Mouse (Mus musculus) T-cell, adult 2 months (primary cell): ENCODE data around the gene Ssbp4.

Experiments
- DNase-seq: peaks from one replicate; pipeline ENCODE4 v3.0.0; 2022; ENCODE audit warnings: low spot score

The Ssbp4 gene

DNA sequence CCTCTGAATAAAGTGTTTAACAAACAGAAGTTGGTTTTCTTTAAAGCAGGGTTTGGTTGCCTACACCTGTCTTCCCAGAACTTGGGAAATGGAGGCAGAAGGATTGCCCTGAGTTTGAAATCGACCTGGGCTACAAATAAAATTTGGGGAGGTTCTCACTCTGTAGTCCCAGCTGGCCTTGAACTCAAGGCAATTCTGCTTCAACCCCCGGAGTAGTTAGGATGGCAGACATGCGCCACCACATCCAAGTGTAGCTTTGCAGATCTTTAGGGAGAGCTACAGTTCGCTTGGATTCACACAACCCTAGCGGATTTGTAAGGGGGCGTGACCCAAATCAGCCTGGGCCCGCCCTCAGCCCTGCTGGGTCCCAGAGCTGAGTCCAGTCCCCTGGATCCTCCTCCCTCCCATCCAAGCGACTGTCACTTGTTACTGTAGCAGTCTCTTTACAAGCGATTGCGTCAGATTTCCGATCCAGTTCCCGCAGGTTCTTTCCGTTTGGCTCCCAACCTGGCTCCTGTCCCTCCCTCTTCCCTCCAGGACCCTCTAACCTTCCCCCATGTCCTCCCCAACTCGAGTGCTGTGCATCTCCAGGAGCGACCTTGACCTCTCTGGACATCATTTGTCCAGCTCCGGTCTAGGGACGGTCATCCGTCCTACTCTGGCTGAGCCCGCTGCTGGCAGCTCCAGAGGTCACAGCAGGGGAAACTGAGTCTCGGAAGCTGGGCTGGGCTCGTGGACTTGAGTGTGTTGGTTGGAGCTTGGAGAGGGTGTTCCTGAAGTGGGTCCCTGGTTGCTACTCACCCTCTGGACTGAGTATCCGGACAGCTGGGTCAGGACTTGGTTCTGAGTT is 22.1 kb upstream of the Ssbp4 start:
- no peak for DNase-seq

GRCm38 (mm10) chr8:70629574-70630531 is 21.2 kb upstream of the Ssbp4 start:
- DNase-seq = peak; percentile 93

DNA sequence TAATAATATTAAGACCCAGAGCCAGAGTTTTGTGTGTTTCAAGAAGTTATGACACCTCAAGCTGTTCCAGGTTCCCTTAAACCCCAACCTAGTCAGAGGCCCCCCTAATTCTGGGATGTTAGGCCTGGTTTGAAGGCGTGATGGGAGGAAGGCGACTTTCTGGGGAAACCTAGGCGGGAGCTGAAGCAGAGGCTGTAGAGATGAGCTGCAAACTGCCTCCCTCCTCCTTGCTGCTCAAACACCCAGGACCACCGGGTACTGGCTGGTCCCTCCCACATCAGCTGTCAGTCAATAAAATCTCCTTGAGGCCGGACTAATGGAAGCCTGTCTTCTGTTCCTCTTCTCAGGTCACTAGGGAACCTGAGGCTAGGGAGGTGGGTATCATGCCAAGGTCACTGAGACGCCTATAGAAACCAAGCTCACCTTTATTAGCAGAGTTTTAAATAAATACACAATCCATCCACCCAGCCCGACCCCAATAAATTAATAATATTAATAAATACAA is 20.4 kb upstream of the Ssbp4 start:
- no peak for DNase-seq

- no peak for DNase-seq
Observed at GRCm38 (mm10) chr8:70627041-70627440, 18.4 kb upstream of the Ssbp4 start.

DNA sequence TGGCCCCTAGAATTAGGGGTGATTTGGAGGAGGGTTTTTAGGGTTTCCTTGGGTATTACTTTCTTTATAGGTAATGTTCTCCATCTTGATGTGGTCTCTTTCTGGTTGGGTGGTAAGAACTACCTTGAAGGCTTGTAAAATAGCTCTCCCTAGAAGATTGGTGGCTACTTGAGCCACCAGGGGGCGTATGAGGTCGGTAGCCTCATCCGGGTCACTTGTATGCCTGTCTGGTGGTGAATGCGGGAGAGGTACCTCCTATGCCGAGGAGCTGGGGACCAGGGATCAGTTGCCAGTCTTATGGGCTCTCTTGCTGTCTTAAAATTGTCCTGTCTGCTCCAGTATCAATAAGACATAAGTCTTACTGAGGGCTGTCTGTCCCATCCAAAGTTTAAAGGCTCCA is 16.4 kb upstream of the Ssbp4 start:
- DNase-seq = peak; percentile 56

DNA sequence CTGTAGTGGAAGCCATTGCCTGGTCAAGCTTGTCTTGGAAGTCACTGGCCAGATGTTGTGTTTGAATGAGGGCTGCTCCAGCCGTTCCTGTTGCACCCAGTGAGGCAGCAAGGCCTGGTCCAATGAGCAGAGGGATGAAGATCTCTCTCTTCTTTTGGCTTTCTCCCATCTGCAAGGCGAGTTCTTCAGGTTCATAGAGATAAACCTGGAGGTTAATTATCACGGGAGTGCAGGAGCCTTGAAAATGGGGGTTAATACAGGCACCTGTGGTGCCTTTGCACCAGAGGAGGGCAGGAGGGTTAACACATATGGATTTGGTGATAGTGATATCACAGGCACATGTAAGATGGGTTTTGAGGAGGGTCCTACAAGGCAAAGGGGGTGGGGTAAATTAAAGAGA is 13.5 kb upstream of the Ssbp4 start:
- DNase-seq = no peak

DNA sequence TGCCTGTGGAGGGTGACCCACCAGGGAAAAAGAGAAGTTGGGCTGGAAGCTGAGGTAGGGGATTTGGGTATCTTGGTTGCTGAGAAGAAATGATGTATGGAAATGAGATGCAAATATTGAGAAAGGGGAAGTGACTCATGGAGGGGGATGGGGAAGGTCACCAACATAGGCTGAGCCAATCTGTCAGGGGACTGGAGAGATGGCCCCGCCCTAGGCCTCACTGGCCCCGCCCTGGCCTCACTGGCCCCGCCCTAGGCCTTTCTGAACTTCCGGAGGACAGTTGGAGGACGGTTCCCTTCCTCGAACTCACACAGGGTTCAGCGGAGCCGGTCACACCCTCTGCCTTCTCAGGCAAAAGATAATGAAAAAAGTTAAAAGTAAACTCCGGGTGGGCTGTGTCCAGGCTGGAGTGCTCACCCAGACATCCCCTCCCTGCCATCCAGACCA is 10.2 kb upstream of the Ssbp4 start:
- peak; percentile 45 for DNase-seq

- DNase-seq = no peak
Observed at GRCm38 (mm10) chr8:70617985-70618384, 9.3 kb upstream of the Ssbp4 start.

GRCm38 (mm10) chr8:70616645-70617044 is 8.0 kb upstream of the Ssbp4 start:
- DNase-seq = no peak

DNA sequence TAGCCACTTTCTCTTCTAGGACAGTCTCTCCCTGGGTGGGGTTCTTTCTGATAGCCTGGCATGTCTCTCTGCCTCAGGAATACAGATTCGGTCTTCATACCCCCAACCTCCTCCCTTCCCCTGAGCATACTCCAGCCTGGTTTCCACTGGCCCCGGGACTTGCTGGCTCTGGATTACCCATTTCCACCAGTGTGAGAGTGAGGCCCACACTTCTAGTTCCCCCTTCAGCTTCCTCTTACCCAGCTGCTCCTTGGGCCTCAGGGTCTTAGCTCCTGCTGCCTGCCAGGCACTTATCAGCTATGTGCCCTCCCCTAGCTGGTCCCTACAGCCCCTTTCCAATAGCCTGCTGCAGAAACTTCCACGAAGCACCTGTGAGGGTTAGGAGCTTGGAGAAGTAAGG is 7.2 kb upstream of the Ssbp4 start, which contains the start of gene Lrrc25:
TSS of gene Lrrc25 (plus strand) at position 262 of the 400 bp plus-strand sequence.
- no peak for DNase-seq

DNA sequence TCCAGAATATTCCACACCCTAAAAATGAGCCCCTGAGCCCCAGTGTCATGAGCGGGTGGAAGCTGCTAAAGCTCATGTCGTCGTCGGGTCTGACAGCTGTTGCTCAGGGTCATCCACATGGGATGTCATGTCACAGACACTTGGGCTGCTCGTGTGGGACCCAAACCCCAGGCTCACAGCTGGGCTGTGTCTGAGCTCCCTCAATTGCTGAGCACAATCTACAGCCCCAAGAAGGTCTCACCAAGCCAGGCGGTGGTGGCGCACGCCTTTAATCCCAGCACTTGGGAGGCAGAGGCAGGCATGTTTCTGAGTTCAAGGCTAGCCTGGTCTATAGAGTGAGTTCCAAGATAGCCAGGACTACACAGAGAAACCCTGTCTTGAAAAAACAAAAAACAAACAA is 6.6 kb upstream of the Ssbp4 start:
- DNase-seq = no peak

DNA sequence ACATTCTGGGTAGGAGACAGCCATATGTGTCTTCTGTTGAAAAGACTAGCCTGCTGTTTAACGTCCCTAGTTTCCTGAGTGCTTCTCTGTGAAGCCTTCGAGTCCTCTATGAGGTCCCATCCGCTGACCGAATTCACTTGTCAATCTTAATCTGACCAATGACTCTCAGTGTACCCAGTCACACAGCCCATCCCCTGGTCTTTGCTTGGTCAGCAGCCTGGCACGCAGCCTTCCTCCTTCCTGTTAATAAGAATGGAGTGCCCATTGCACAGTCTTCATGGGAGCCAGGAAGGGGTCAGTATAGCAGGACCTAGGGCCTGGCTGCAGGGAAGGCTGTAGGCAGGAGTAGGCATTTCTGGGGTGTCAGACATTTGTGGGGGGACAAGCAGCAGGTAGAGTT is 5.8 kb upstream of the Ssbp4 start:
- no peak for DNase-seq

- DNase-seq = no peak
Observed at GRCm38 (mm10) chr8:70613763-70614162, 5.1 kb upstream of the Ssbp4 start.

- peak; percentile 87 for DNase-seq
Observed at GRCm38 (mm10) chr8:70611849-70612248, 3.2 kb upstream of the Ssbp4 start.

DNA sequence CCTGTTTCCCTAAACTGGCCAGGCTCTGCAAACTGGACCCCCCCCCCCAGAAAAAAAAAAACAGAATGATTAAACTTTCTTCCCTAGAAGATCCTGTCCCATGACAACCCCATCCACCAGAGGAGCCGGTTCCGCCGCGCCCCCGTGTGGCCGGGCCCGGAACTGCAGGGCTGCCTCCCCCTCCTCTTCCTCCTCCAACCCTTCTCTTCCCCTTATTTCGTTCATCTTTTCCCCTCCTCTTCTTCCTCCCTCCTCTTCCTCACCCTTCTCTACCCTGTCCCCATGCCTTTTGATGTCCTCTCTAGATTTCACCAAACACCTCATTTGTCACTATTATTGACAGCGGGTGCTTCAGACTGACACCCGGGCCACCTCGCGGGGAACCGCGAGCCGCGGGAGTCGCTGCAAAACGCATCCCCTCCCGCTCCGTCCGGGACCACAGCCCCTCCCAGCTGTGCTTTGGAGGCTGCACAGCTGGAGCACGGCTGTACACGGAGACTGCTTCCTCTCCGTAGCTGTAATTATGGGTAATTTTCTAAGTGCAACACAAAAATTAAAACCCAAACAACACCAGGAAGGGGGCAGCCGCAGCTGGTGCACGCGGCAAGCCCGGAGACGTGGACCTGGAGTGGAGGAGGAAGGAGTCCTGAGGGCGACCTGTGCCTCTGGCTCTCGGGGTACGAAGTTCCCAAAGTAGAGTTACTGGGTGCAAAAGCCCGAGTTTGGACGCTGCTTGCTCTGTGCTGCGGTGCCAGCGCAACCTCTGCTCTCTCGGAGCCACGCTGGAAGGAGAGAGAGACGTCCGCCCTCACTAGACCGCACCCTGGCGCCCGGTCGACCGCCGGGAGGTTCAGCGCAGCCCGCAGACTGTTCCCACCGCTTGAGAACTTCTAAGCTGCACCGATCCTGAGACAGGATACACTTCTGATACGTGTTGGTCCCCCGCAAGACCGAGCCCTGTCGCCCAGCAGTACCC is 2.4 kb upstream of the Ssbp4 start:
- peak; percentile 77 for DNase-seq

DNA sequence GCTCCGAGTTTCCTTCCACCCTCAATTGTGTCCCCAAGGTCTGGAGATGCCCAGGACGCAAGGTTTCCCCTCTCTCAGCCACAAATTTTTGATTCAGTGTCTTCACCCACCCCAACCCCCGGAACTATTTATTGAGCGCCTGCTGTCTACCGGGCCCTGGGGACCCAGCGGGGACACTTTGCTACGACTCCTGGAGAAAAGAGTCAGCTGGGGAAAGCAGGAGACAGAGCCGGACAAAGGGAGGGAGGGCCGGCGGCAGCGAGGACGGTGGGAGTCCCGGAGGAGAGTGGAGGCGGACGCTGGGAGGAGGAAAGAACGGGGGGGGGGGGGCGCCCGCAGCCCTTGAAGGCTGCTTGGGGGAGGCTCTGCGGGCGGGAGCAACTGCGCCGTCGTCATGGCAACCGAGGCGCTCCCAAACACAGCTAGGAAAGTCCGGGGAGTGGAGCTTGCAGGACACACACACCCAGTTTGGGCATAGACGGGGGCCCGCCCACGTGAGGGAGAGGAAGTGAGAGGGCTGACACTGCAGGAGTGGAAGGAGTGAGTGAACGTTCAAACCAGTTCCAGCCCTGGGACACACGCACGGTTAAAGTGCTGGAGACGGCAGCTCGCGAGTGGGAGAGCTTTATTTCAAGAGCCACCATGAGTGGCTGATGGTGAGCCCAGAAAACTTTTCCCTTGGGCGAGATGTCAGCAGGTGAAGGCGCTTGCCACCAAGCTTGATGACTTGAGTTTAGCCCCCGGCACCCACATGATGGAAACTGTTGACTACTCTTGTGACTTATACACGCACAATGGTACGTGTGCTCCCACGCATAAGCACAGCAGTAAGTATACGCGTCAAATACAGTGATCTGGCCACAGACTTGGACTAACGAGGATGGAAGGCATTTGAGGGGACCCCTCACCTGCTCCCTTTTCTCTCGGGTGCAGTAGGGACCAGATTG is 1.4 kb upstream of the Ssbp4 start:
- DNase-seq = peak; percentile 90

- peak; percentile 89 for DNase-seq
Observed at GRCm38 (mm10) chr8:70609368-70609848, 736 bp upstream of the Ssbp4 start.

DNA sequence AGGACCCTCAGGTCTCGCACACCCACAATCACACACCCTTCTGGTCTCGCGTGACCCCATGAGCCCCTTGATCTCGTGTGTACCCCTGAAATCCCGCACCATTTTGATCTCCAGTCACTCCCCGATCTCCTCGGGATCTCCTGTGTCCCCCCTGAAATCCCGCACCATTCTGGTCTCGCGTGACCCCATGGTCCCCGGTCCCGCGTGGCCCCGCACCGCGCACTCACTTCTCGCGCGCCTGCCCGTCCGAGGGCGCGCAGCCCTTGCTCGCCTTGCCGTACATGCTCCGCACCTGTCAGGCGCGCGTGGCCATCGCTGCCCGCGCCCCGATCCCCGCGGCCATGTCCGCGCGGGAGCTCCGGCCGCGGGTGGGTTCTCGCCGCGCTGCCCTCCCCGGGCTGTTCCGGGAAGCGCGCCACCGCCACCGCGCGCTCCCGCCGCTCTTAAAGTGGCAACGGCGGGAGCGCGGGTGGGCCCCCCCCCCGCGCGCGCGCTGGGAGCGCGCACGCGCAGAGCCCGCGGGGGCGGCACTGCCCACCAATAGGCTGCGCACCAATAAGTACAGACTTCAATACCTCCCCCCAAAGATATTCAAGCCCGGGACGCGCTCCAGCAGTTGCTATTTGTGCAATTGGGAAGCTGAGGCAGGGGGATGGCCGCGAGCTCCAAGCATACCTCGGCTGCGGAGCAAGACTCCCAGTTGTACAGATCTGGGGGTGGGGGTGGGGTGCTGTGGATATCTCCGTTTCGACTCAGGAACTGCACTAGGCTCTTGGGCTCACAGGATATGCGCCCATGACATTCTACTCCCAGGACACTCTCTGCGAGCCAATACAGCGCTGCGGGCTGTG is 549 bp downstream of the Ssbp4 start:
- DNase-seq = peak; percentile 45

- peak; percentile 9 for DNase-seq
Observed at GRCm38 (mm10) chr8:70607603-70607897, 1.1 kb downstream of the Ssbp4 start.
